Mouse (Mus musculus): ENCODE results near the gene Prkcb. TPM values are rescaled to one million over a fixed set of nuclear protein-coding genes. Genes with fewer than 3 reads are reported as not detected.

Prkcb gene
- polyA plus RNA-seq, 1 experiment, result 6.1 TPM

GRCm38 (mm10) chr7:122298715-122299114 lies 10.2 kb downstream of the Prkcb start:
- DNase-seq, result no peak
- Histone ChIP-seq H3K36me3 (ENCODE audit: control insufficient read depth, insufficient read depth, low read length) (no peaks in the 10 kb centered on the region), H3K4me3 (ENCODE audit: insufficient read depth, low read depth, low read length) (no peak overlapping the region), H3K27ac (ENCODE audit: insufficient read depth, low read depth, low read length) (no peak overlapping the region), H3K4me1 (ENCODE audit: control insufficient read depth, insufficient read depth, low read length) (no peaks in the 10 kb centered on the region), H3K27me3 (replicated peaks; ENCODE audit: control insufficient read depth, insufficient read depth, low read length) (no peaks in the 10 kb centered on the region)
- 77% methylated on average over 2 of the region's 2 CpGs for WGBS
- TF ChIP-seq CTCF (conservative IDR thresholded peaks at IDR 0.05; ENCODE audit: insufficient read depth, insufficient read length, low read depth, low read length), result no peak
- TF ChIP-seq POLR2A (IDR thresholded peaks at IDR 0.05; ENCODE audit: low read depth, low read length), result no peak

GRCm38 (mm10) chr7:122300538-122300937 lies 12.0 kb downstream of the Prkcb start:
- WGBS, result 55% methylated on average over 4 of the region's 4 CpGs
- Histone ChIP-seq H3K27ac (ENCODE audit: insufficient read depth, low read depth, low read length) (no peak overlapping the region), H3K4me3 (ENCODE audit: insufficient read depth, low read depth, low read length) (no peak overlapping the region), H3K4me1 (ENCODE audit: control insufficient read depth, insufficient read depth, low read length) (no peaks in the 10 kb centered on the region), H3K36me3 (ENCODE audit: control insufficient read depth, insufficient read depth, low read length) (no peaks in the 10 kb centered on the region), H3K27me3 (replicated peaks; ENCODE audit: control insufficient read depth, insufficient read depth, low read length) (no peaks in the 10 kb centered on the region)
- TF ChIP-seq POLR2A (IDR thresholded peaks at IDR 0.05; ENCODE audit: low read depth, low read length) (no peak), CTCF (conservative IDR thresholded peaks at IDR 0.05; ENCODE audit: insufficient read depth, insufficient read length, low read depth, low read length) (no peak)
- no peak for DNase-seq

- no peaks in the 10 kb centered on the region for H3K4me1 ChIP-seq (ENCODE audit: control insufficient read depth, insufficient read depth, low read length)
- no peaks in the 10 kb centered on the region for H3K36me3 ChIP-seq (ENCODE audit: control insufficient read depth, insufficient read depth, low read length)
- TF ChIP-seq CTCF (conservative IDR thresholded peaks at IDR 0.05; ENCODE audit: insufficient read depth, insufficient read length, low read depth, low read length), result no peak
- TF ChIP-seq POLR2A (IDR thresholded peaks at IDR 0.05; ENCODE audit: low read depth, low read length), result no peak
- DNase-seq, result no peak
- no peak overlapping the region for H3K4me3 ChIP-seq (ENCODE audit: insufficient read depth, low read depth, low read length)
- no peaks in the 10 kb centered on the region for H3K27me3 ChIP-seq (replicated peaks; ENCODE audit: control insufficient read depth, insufficient read depth, low read length)
- no peak overlapping the region for H3K27ac ChIP-seq (ENCODE audit: insufficient read depth, low read depth, low read length)
- WGBS, result 83% methylated on average over 6 of the region's 6 CpGs
Measured at GRCm38 (mm10) chr7:122302538-122302937, 14.0 kb downstream of the Prkcb start.

GRCm38 (mm10) chr7:122303988-122304387 lies 15.4 kb downstream of the Prkcb start:
- no peaks in the 10 kb centered on the region for H3K4me1 ChIP-seq (ENCODE audit: control insufficient read depth, insufficient read depth, low read length)
- 67% methylated on average over 3 of the region's 3 CpGs for WGBS
- H3K36me3 ChIP-seq (ENCODE audit: control insufficient read depth, insufficient read depth, low read length), result no peaks in the 10 kb centered on the region
- TF ChIP-seq CTCF (conservative IDR thresholded peaks at IDR 0.05; ENCODE audit: insufficient read depth, insufficient read length, low read depth, low read length) (no peak), POLR2A (IDR thresholded peaks at IDR 0.05; ENCODE audit: low read depth, low read length) (no peak)
- no peak overlapping the region for H3K27ac ChIP-seq (ENCODE audit: insufficient read depth, low read depth, low read length)
- DNase-seq, result no peak
- H3K27me3 ChIP-seq (replicated peaks; ENCODE audit: control insufficient read depth, insufficient read depth, low read length), result no peaks in the 10 kb centered on the region
- no peak overlapping the region for H3K4me3 ChIP-seq (ENCODE audit: insufficient read depth, low read depth, low read length)

GRCm38 (mm10) chr7:122304521-122304920 lies 16.0 kb downstream of the Prkcb start:
- TF ChIP-seq CTCF (conservative IDR thresholded peaks at IDR 0.05; ENCODE audit: insufficient read depth, insufficient read length, low read depth, low read length), result no peak
- no peak for TF ChIP-seq POLR2A (IDR thresholded peaks at IDR 0.05; ENCODE audit: low read depth, low read length)

GRCm38 (mm10) chr7:122307241-122307640 lies 18.7 kb downstream of the Prkcb start:
- no peaks in the 10 kb centered on the region for H3K4me1 ChIP-seq (ENCODE audit: control insufficient read depth, insufficient read depth, low read length)
- no peak overlapping the region for H3K27ac ChIP-seq (ENCODE audit: insufficient read depth, low read depth, low read length)
- no peak overlapping the region for H3K4me3 ChIP-seq (ENCODE audit: insufficient read depth, low read depth, low read length)
- no peak for DNase-seq
- WGBS, result 93% methylated on average over 9 of the region's 9 CpGs
- no peak for TF ChIP-seq CTCF (conservative IDR thresholded peaks at IDR 0.05; ENCODE audit: insufficient read depth, insufficient read length, low read depth, low read length)
- no peak for TF ChIP-seq POLR2A (IDR thresholded peaks at IDR 0.05; ENCODE audit: low read depth, low read length)
- no peaks in the 10 kb centered on the region for H3K27me3 ChIP-seq (replicated peaks; ENCODE audit: control insufficient read depth, insufficient read depth, low read length)
- H3K36me3 ChIP-seq (ENCODE audit: control insufficient read depth, insufficient read depth, low read length), result no peaks in the 10 kb centered on the region

More at GRCm38 (mm10) chr7:122304521-122304920, 16.0 kb downstream of the Prkcb start:
- Histone ChIP-seq H3K27ac (ENCODE audit: insufficient read depth, low read depth, low read length) (no peak overlapping the region), H3K27me3 (replicated peaks; ENCODE audit: control insufficient read depth, insufficient read depth, low read length) (no peaks in the 10 kb centered on the region), H3K36me3 (ENCODE audit: control insufficient read depth, insufficient read depth, low read length) (no peaks in the 10 kb centered on the region), H3K4me3 (ENCODE audit: insufficient read depth, low read depth, low read length) (no peak overlapping the region), H3K4me1 (ENCODE audit: control insufficient read depth, insufficient read depth, low read length) (no peaks in the 10 kb centered on the region)
- WGBS, result 81% methylated on average over 2 of the region's 2 CpGs
- no peak for DNase-seq

GRCm38 (mm10) chr7:122308661-122309060 lies 20.1 kb downstream of the Prkcb start:
- H3K27me3 ChIP-seq (replicated peaks; ENCODE audit: control insufficient read depth, insufficient read depth, low read length), result no peaks in the 10 kb centered on the region
- no peaks in the 10 kb centered on the region for H3K4me1 ChIP-seq (ENCODE audit: control insufficient read depth, insufficient read depth, low read length)
- 61% methylated on average over 5 of the region's 5 CpGs for WGBS
- no peak overlapping the region for H3K27ac ChIP-seq (ENCODE audit: insufficient read depth, low read depth, low read length)
- DNase-seq, result no peak
- TF ChIP-seq POLR2A (IDR thresholded peaks at IDR 0.05; ENCODE audit: low read depth, low read length) (no peak), CTCF (conservative IDR thresholded peaks at IDR 0.05; ENCODE audit: insufficient read depth, insufficient read length, low read depth, low read length) (no peak)
- no peaks in the 10 kb centered on the region for H3K36me3 ChIP-seq (ENCODE audit: control insufficient read depth, insufficient read depth, low read length)
- no peak overlapping the region for H3K4me3 ChIP-seq (ENCODE audit: insufficient read depth, low read depth, low read length)
